Comparison of ENCODE assay signal across 18 mouse cellular contexts in genomic region chr2:137516271-137516670, GRCm38 (mm10).
"Had no signal": no experiment of that assay in that cellular context is flagged by ENCODE, and none has a peak within 500 bp of the region (broad histone marks: within the 10 kb centered on the region; RNA-seq: fewer than 3 reads in every experiment).

No protein-coding gene starts in this region.

- DNase-seq: kidney, postnatal 25 days; layer of hippocampus, adult 9-11 months; liver; lung, adult 18-20 months; lung, postnatal 10 days; lung, postnatal 4 days; midbrain, embryonic 14.5 days; thymus, adult 2 months; thymus, postnatal 14 days; thymus, postnatal 4 days had no signal

- H3K4me1 ChIP-seq: limb, embryonic 13.5 days; liver, embryonic 12.5 days; liver, embryonic 15.5 days; lung, embryonic 15.5 days had no signal

- H3K4me3 ChIP-seq: layer of hippocampus, adult 2 months; limb, embryonic 10.5 days; limb, embryonic 13.5 days; liver, embryonic 12.5 days; liver, embryonic 15.5 days; lung, embryonic 15.5 days had no signal

- H3K27me3 ChIP-seq: limb, embryonic 13.5 days; liver, embryonic 12.5 days; liver, embryonic 15.5 days; lung, embryonic 15.5 days had no signal

- H3K9me3 ChIP-seq: limb, embryonic 10.5 days; limb, embryonic 13.5 days; liver, embryonic 12.5 days; liver, embryonic 15.5 days; lung, embryonic 15.5 days had no signal

- H3K36me3 ChIP-seq: limb, embryonic 10.5 days; limb, embryonic 13.5 days; liver, embryonic 12.5 days; liver, embryonic 15.5 days; lung, embryonic 15.5 days had no signal

- H3K27ac ChIP-seq: kidney, postnatal 0 days; layer of hippocampus, adult 2 months; limb, embryonic 10.5 days; limb, embryonic 13.5 days; liver, embryonic 12.5 days; liver, embryonic 15.5 days; lung, embryonic 15.5 days; stomach, postnatal 0 days had no signal
